Mouse (Mus musculus): ENCODE data around the gene Pds5b. TPM values are rescaled to one million over a fixed set of nuclear protein-coding genes. Genes with fewer than 3 reads are reported as not detected.
"Not testable (repeated sequence)": the region's sequence is repeated elsewhere in the genome, so short reads cannot be mapped to it uniquely, and the experiment has no call there.

Gene Pds5b
- polyA plus RNA-seq, 1 experiment from 2014 or later, result 46.7 TPM

DNA sequence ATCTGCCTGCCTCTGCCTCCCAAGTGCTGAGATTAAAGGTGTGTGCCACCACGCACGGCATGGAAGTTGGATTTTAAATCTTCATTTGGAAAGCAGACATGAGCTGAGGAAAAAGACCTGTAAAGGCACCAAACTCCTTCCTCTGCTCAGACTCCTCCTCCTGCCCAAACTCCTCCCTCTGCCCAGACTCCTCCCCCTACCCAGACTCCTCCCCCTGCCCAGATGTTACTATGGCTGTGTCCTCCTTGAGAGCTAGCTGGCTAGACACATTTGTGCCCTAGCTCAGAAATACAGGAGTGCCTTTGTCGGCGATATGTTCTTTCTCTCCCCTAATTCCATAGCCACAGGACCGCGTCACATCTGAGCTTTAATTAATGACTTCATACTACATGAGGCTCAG lies 172.4 kb downstream of the Pds5b start:
- no peak for ATAC-seq (ENCODE audit: low FRiP score, low TSS enrichment)

DNA sequence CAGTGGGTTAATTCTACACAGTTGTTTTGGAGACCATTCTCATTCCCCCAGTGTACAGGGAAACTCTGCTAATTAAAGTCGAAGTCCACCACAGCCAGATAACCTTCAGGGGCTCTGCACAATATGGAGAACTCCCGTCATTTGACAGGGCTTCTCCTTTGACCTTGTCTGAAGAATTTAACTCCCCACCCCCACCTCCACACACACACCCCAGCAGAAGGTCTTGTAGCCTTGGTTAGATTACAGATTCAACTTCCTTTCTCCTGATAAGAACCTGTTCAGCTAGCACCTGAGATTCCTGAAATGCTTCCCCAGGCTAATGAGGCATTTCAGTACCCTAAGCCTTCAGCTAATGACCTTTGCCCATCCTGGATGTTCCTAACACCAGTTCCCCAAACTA lies 177.3 kb downstream of the Pds5b start:
- Histone ChIP-seq H3K9ac (replicated peaks; ENCODE audit: low read length) (no peak overlapping the region), H3K27me3 (ENCODE audit: control insufficient read depth, insufficient read depth, low read length) (no peaks in the 10 kb centered on the region), H3K27ac (replicated peaks; ENCODE audit: low read depth, low read length) (no peak overlapping the region), H3K4me2 (ENCODE audit: low read length) (no peak overlapping the region), H3K4me1 (ENCODE audit: control insufficient read depth, insufficient read depth, low read length) (no peaks in the 10 kb centered on the region), H3K9me3 (ENCODE audit: control insufficient read depth, low read length) (no peaks in the 10 kb centered on the region), H3K4me3 (replicated peaks; ENCODE audit: low read depth, low read length) (no peak overlapping the region), H3K36me3 (ENCODE audit: control insufficient read depth, insufficient read depth, low read length) (no peaks in the 10 kb centered on the region)
- 68% methylated on average over 2 of the region's 2 CpGs for WGBS
- DNase-seq (no peak), ATAC-seq (ENCODE audit: low FRiP score, low TSS enrichment) (no peak)

More for the DNA sequence above, 172.4 kb downstream of the Pds5b start:
- Histone ChIP-seq H3K4me1 (ENCODE audit: control insufficient read depth, insufficient read depth, low read length) (no peaks in the 10 kb centered on the region), H3K36me3 (ENCODE audit: control insufficient read depth, insufficient read depth, low read length) (no peaks in the 10 kb centered on the region), H3K27me3 (ENCODE audit: control insufficient read depth, insufficient read depth, low read length) (no peaks in the 10 kb centered on the region), H3K27ac (replicated peaks; ENCODE audit: low read depth, low read length) (no peak overlapping the region), H3K4me3 (replicated peaks; ENCODE audit: low read depth, low read length) (no peak overlapping the region), H3K9ac (replicated peaks; ENCODE audit: low read length) (no peak overlapping the region), H3K9me3 (ENCODE audit: control insufficient read depth, low read length) (no peaks in the 10 kb centered on the region), H3K4me2 (ENCODE audit: low read length) (no peak overlapping the region)
- no peak for DNase-seq
- 93% methylated on average over 6 of the region's 6 CpGs for WGBS

DNA sequence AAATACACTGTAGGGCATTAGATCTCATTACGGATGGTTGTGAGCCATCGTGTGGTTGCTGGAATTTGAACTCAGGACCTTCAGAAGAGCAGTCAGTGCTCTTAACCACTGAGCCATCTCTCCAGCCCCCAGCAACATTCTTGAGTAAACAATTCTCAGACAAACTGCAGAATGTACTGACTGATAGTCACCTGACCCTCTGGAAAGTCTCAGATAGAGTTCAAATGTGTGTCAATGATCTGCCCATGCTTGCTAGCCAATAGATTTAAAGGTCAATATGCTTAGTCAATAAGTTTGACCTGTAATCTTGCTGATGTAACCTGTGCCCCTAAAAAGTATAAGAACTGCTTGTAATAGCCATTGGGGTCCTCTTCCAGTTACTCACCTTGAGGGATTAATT lies 178.6 kb downstream of the Pds5b start:
- H3K27me3 ChIP-seq (ENCODE audit: control insufficient read depth, insufficient read depth, low read length); H3K9ac ChIP-seq (replicated peaks; ENCODE audit: low read length); H3K9me3 ChIP-seq (ENCODE audit: control insufficient read depth, low read length); ATAC-seq (ENCODE audit: low FRiP score, low TSS enrichment); H3K4me1 ChIP-seq (ENCODE audit: control insufficient read depth, insufficient read depth, low read length); DNase-seq; H3K4me3 ChIP-seq (replicated peaks; ENCODE audit: low read depth, low read length); H3K27ac ChIP-seq (replicated peaks; ENCODE audit: low read depth, low read length); H3K36me3 ChIP-seq (ENCODE audit: control insufficient read depth, insufficient read depth, low read length); H3K4me2 ChIP-seq (ENCODE audit: low read length): not testable (repeated sequence)
- WGBS, result 88% methylated on average over 2 of the region's 2 CpGs

DNA sequence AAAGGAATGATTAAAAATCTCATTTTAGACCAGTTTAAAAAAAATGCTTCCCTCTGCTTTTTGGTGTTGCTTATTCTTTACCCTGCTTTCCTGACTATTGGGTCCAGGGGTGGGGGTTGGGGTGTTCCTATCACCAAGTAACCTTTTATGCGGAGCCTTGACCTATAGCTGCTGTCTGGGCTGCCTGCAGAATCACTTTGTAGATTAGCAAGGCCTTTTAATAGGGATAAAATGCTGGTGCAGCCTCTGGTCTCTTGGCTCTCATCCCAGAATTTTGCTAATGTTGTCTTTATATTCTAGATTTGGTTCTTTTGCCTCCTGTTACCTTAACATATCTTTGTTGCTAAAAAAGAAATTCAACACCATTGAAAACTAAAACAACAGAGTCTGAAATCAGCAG lies 181.0 kb downstream of the Pds5b start:
- Histone ChIP-seq H3K27me3 (ENCODE audit: control insufficient read depth, insufficient read depth, low read length) (no peaks in the 10 kb centered on the region), H3K4me1 (ENCODE audit: control insufficient read depth, insufficient read depth, low read length) (no peaks in the 10 kb centered on the region), H3K9me3 (ENCODE audit: control insufficient read depth, low read length) (no peaks in the 10 kb centered on the region), H3K36me3 (ENCODE audit: control insufficient read depth, insufficient read depth, low read length) (no peaks in the 10 kb centered on the region), H3K27ac (replicated peaks; ENCODE audit: low read depth, low read length) (no peak overlapping the region), H3K4me2 (ENCODE audit: low read length) (no peak overlapping the region), H3K4me3 (replicated peaks; ENCODE audit: low read depth, low read length) (no peak overlapping the region), H3K9ac (replicated peaks; ENCODE audit: low read length) (no peak overlapping the region)
- ATAC-seq (ENCODE audit: low FRiP score, low TSS enrichment) (no peak), DNase-seq (peak; percentile 41)
- WGBS, result 32% methylated on average over 1 of the region's 1 CpGs

DNA sequence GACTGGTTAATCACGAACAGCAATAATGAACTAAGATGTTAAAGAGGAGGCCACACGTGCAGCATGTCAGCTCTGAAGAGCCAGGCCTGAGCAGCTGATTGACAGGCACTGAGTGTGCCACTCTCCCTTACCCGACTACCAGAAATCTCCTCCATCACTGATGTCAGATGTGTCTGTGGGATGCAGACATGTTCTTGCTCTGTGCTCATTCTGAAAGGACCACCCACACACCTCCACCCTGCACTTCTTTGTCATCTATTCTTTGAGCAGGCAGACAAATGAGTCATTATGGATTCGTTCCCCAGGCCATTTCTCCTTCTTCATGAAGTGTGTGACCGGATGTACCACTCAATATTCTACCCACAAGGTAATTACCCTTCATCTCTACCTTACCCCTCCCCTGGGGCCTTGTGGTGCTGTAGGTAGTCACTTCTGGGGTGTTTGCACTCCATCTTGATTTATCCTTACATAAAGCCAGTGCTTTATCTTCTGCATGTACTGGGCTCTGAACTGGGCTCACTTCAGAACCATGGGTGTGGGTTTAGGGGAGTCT lies 186.2 kb downstream of the Pds5b start:
- 46% methylated on average over 5 of the region's 5 CpGs for WGBS
- Histone ChIP-seq H3K4me2 (ENCODE audit: low read length) (no peak overlapping the region), H3K9me3 (ENCODE audit: control insufficient read depth, low read length) (no peaks in the 10 kb centered on the region), H3K4me3 (replicated peaks; ENCODE audit: low read depth, low read length) (no peak overlapping the region), H3K9ac (replicated peaks; ENCODE audit: low read length) (no peak overlapping the region), H3K4me1 (ENCODE audit: control insufficient read depth, insufficient read depth, low read length) (no peaks in the 10 kb centered on the region), H3K27me3 (ENCODE audit: control insufficient read depth, insufficient read depth, low read length) (no peaks in the 10 kb centered on the region), H3K27ac (replicated peaks; ENCODE audit: low read depth, low read length) (no peak overlapping the region), H3K36me3 (ENCODE audit: control insufficient read depth, insufficient read depth, low read length) (no peaks in the 10 kb centered on the region)
- no peak for DNase-seq
- no peak for ATAC-seq (ENCODE audit: low FRiP score, low TSS enrichment)

Other genes with a start within 250 kb of the Pds5b start
- not detected in 2 replicates for gene Zar1l, start 155.6 kb upstream of the Pds5b start, polyA plus RNA-seq (2014; fragmentation: Nextera tagmentation; extraction: Ambion mirVana)
- gene Brca2, start 151.1 kb upstream of the Pds5b start, polyA plus RNA-seq (2014; fragmentation: Nextera tagmentation; extraction: Ambion mirVana), result 11.2 and 12.1 TPM in 2 replicates
- gene N4bp2l1, start 76.6 kb upstream of the Pds5b start, polyA plus RNA-seq (2014; fragmentation: Nextera tagmentation; extraction: Ambion mirVana), result 12.9 and 17.2 TPM in 2 replicates
- 31.6 and 33.8 TPM in 2 replicates for gene N4bp2l2, start 7.6 kb upstream of the Pds5b start, polyA plus RNA-seq (2014; fragmentation: Nextera tagmentation; extraction: Ambion mirVana)

Data from midbrain, embryonic 14.5 days (tissue).